Mouse (Mus musculus) NIH3T3 (cell line): Measurements from ENCODE around the gene Sirt4.
"Not testable (repeated sequence)": the region's sequence is repeated elsewhere in the genome, so short reads cannot be mapped to it uniquely, and the experiment has no call there.

Experiments used
- DNase-seq: peaks from one replicate; pipeline ENCODE4 v3.0.0-alpha.2; 2012; ENCODE audit warnings: low read depth

Gene Sirt4

DNA sequence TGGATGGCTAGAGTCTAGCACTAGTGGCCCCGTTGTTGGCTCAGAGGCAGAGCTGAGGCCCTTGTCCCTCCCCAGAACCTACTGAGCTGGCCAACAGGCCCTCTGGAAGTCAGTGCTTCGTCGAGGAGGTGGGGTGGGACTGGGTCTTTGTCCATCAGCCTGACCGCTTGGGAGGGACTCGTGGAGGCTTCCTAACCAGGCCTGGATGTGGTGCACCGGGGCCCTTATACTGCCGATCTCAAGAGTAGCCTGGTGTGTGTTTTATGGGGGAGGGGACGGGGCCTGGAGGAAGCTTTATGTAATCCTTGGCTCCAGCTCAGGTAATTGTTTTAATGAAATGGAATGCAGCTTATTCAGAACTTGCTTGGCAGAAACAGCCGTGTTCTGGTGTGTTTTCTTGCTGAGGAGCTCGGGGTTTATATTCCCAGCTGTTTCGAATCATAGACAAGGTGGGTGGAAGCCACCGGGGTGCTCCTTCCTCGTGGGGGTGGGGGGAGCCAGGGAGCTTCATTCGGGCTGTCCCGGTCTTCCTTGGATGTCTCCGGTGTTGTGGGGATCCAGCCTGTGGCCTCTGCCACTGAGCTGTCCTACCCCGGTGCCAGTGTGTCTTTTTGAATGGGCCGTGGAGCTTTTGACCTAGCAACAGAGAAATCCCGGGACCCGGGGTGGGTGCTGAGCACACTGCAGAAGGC, 30.5 kb upstream of the Sirt4 start:
- DNase-seq: peak; percentile 92

DNA sequence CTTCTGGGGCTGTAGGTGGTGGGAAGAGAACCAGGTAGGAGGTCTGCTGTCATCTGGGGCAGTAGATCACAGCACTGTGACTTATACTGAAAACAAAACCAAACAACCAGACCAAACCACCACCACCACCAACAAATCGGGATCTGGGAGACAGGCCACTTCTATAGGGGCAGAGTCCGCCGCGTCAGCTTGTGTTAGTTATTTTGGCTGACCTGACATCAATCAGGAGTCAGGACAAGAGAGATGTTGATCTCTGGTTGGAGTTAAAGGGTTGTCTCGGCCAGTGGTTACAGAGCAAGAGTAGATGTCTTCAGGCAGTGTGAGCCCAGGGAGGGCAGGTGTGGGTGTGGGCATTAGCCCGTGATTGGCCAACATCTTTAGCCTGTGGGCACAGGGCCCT, 29.8 kb upstream of the Sirt4 start:
- DNase-seq: no peak

DNA sequence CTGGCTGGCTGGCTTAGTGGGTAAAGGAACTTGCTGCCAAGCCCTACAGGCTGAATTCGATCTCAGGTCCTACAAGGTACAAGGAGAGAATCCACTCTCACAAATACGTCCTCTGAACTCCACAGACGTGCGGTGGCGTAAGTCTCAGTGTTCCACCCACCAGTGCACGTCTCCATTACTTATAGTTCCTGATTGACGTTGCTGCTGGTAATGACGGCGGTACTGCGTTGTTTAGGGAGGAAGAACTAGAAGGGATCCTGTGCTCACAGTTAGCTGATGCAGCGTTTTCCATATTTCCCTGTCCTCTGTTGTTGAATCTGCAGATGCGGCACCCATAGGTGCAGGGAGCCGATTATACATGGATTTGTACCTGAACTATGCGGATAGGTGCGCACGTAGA, 29.2 kb upstream of the Sirt4 start:
- no peak for DNase-seq

DNA sequence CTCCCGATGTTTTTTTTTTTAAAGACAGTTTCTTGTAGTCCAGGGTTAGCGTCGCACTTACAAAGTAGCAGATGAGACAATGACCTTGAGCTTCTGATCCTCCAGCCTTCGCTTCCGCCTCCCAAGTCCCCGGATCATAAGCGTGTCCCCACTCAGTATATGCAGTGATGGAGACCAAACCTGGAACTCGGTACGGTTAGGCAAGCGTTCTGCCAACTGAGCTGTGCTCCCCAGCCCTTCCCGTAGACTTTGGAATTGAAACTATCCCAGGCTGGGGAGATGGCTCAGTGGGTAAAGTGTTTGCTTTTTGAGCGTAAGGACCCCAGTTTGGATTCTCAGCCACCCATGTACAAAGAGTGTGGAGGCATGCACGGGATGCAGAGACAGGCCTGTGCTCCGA, 28.7 kb upstream of the Sirt4 start:
- no peak for DNase-seq

DNA sequence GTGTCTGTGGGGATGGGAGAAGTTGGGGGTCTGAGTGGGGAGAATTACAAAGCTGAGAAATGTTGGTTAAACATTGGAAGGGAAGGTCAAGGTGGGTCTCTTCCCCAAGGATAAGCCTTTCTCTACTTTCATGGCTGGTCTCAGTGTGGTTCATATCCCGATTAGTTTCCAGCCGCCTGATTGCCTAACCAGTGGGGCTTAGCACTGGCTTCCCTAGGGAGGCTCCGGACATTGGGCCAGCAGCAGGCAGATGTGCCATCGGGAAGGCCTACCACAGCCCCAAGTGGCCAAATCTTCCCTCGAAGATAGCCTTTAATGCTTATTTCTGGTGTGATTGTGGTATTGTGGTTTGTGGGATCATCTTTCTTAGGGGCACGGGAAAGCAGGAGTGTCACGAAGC, 27.9 kb upstream of the Sirt4 start:
- DNase-seq: no peak

DNA sequence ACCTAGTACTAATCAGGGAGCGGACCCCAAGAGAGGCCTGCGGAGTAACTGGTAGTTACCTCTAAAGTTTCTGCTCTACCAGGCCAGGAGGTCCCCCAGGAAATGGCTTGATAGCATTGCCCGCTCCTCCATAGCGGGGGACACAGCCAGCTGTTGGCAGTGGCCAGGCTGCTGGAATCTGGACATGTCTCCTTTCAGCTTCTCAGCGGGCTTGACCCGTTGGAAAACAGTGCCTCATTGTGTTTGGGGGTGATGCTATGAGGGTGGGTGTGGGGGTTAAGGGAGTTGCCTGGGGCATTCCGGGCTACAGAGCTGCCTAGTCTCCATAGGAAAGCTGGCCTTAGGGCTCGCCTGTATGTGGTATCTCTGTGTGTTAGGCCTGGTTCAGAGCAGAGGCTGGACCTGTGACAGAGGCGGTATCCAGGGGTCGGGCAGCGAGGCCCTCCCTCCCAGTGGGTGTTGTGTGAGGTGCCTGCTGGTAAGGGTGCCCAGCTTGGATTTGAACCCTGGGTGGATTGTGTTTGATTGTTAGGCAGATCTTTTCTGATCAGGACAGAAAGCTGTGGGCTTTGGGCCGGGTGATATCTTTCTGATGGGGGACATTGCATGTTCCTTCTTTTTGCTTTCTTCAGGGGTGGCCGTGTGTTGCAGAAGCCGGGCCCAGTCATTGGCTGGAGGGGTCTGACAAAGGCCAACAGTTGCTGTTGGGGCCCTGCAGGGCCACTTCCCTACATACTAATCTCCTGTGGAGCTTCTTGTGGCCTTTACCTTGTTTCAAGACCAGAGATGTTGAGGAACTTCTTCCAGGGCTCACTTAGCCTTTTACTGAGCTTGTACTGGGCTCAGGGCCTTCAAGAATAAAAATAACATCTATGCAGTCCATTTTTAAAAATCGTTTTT, 25.5 kb upstream of the Sirt4 start:
- DNase-seq: peak; percentile 42

DNA sequence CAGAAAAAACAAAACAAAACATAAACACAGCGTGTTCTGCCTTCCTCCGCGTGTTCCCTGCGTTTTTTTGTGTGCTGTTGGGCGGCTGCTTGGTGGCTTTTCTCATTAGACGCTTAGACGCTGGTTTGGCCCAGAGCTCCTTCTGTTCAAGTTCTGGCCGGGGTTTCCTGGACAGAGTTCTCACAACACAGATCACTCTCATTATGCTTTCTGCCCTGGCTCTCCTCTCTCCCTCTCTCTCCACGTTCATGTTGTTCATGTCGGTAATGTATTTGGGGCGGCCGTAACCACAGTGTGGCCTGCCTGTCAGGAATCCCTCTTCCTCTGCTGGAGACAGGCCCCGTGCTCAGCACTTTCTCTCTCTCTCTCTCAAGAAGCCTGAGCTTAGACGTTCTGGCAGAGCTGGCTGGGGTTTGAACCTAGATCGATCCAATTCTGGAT, 24.8 kb upstream of the Sirt4 start:
- peak; percentile 30 for DNase-seq

DNA sequence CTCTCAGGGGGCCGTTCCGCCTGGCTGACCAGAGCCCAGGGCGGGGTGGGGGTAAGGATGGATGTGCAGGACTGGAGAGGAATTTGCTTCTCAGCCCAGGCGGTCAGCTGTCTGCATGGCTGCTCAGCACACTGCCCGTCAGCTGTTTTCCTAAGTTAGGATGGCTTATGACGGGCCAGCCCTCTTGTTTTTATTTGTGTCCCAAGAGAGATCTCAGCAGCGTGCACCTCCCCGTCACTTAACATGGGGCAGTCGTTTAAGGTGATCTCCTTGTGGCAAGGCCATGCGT, 24.3 kb upstream of the Sirt4 start:
- DNase-seq: peak; percentile 61

DNA sequence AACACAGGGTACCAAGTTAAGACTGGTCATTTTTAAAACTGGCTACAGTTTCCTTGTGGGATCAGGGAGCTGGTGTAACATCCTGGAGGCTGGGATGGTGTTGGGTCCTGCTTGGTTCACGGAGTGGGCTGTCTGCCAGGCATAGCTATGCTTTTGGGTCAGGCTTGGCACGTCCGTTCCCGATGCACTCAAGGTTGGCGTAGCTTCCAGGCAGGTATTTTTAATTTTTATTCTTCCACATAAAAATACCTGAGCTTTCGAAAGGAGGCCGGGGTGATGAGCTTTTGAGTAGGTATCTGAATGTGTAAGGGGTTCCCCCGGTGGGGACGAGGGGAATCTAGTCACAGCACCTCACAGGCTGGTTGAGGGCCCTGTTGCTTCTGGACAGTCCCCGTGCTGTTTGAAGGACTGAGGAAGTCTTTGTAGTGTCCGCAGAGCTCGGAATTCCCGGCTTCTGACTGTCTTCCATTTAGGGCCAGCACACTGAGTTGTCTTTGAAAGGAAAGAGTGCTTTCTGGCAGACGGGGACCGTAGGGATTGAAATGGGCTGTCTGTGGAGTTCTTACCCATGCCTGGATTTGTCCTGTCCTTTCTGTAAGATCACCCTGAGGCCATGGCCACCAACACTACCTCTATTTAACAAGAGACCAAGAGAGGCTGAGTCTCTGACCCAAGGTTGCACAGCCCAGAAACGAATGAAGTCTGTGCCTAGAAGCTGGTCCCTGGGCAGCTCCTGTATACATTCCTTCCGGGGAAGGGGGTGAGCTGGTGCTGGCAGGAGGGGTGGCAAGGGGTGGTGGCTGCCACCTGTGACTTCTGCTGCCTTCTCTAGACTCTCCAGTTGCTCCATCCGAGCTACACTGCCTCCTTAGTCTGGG, 23.7 kb upstream of the Sirt4 start:
- peak; percentile 74 for DNase-seq

DNA sequence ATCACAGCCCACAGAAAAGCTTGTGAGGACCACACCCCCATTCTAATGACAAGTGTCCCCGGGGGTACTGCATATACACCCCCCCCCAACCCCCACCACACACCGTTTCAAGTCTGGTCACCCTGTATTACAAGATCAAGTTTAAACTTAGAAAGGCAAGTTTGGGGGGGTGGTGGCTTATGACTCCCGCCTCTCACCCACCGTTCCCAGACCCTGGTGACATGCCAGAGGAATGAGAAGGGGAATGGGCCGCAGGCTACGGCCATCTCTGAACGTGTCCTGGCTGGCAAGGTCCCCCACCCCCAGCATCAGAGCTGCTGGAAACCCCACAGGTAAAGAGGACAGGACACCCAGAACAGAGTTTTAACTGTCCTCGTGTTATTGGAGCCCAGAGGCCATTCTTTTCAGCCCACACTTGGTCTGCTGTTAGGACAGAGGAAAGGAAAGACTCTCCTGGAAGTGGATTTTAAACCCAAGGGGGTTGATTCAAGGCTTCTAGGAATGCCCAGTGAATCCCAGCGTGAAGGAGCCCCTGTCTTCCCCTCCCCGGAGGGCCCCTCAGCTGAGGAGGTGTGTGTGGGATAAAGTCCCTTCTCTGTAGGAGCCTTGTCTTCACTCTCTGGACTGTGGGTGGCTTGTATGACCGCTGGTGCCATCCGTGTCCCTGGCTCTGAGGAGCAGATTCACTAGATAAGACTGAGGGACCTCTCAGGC, 22.9 kb upstream of the Sirt4 start:
- DNase-seq: peak; percentile 19

DNA sequence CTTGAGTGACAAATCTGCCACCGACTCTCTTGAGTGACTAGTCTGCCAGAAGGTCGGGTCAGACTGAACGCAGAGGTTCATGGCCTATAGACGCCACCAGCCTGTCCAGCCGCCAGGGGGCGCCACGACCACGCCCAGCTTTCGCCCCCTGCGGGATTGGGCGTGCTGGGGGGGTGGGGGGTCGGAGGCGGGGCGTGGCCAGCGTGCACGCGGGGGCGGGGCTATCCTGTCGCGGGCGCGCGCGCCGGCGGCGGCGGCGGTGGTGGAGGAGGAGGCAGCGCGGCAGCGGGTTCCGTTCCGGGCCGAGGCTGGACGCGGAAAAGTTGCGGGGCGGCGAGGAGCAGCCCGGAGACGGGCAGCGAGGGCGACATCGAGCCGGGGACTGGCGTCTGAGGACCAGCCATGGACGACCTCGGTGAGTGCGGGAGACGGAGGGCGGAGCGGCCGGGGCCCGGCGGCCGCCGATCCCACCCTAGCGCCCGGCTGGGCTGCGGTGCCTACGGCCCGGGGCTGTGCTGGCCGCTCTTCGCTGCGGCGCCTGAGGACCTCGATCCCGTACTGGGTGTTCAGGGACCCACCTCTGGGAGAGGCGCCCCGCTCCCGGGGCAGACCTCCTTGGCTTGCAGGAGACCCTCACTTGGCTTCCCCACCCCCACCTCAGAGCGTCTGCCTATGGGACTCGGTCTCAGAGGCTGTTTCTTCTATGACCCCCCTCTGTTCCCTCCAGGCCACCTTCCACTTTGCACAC, 22.1 kb upstream of the Sirt4 start, which contains the start of gene Pxn:
Pxn (plus strand) TSS at position 223 of the 748 bp plus-strand sequence.
- peak; percentile 96 for DNase-seq

DNA sequence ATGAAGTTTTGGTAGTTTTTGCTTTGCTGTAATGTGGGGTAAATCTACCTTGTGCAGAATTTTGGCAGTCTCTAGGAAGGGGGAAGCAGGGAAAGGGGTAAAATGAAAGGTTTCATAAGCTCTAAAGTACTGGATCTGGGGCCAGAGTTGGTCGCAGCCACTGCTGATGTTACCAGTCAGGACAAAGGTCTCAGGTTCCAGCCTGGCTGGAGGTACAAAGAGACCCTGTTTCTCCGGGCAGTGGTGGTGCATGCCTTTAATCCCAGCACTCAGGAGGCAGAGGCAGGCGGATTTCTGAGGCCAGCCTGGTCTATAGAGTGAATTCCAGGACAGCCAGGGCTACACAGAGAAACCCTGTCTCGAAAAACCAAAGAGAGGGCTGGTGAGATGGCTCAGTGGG, 21.1 kb upstream of the Sirt4 start:
- not testable (repeated sequence) for DNase-seq

DNA sequence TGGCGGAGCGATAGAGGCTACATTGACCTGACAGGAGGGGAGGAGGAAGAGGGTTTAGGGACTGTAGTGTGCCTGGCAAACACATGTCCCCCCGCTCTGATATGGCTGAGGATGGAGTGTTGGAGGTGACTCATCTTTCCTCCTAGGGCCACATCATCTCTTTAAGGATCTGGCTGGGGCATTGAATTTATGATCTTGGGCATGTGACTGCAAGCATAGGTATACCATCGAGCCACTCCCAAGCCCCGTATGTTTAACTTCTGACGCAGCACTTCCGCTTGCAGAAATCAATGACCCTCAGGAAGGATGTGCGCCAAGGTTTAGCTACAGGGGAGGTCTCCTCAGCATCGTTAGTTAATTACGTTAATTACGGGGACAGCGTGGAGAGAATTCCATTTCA, 18.5 kb upstream of the Sirt4 start:
- no peak for DNase-seq

DNA sequence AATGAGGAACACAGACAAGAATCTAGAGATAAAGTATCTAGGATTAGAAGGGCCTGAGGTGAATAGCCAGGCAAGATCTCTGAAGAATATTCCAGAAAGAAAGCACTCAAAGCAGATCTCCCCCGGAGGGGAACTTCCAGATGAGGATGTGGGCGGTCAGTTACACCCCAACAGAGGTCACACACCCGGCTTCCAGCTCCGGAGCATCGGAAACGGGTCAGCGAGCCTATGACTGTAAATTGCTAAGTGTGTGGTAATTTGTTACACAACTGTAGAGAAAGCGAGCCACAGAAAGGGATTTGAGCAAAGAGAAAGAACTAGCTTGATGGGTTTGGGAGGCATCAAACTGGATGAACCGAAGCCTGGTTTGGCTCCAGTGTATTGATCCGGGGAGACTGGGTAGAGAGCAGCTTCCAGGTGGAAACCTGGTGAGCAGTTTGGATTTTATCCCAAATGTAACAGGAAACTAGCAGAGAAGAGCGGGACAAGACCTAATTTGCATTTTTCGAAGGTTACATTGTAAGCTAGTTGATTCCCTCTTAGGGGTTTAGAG, 15.9 kb upstream of the Sirt4 start:
- DNase-seq: peak; percentile 65

DNA sequence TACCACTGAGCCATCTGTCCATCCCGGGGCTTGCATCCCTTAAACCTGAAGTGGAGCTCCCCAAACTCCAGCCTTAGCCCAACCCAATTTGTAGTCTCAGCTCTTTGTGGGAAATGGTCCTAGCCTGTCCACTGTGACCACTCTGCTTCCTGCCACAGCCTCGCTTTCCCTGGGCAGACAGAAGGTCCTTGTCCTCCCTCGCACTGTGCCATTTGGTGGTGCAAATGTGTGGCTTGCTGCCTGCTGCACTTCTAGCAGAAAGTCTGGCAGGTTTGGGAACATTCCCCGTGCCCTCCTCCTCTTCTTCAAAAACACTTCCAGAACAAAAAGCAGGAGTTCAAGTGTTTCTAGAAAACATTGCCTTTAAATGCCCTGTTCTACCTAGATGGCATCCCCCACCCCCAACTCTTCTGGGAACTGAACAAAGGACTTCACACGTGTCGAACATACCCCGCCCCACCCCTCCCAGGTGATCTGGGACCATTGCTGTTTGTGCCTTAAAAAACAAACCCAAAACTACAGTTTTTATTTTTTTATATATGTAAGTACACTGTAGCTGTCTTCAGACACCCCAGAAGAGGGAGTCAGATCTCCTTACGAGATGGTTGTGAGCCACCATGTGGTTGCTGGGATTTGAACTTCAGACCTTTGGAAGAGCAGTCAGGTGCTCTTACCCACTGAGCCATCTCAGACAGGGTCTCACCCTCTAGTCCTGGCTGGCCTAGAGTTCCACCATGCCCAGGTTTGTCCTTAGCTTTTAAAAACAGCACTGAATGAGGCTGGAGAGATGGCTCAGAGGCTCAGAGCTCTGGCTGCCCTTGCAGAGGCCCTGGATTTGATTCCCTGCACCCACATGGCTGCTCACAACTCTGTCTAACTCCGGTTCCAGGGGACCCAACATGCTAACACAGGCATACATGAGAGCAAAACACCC, 14.0 kb upstream of the Sirt4 start:
- no peak for DNase-seq

DNA sequence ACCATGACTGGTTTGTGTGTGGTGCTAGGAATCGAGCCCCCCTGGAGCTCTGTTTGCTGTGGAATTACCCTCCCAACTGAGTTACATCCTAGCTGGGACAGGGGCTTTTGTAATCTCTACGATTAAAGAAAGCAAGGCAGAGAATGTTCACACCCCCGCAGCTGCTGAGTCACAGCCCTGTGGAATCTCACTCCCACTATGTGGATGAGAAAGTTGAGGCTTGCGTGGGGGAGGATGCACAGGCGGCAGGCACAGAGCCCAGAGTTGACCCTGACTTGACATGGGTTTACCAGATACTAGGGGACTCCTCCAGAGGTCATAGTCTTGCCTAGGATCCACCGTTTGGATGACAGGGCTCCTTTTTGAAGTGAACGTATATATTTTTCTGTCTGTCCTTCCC, 12.5 kb upstream of the Sirt4 start:
- peak; percentile 39 for DNase-seq

DNA sequence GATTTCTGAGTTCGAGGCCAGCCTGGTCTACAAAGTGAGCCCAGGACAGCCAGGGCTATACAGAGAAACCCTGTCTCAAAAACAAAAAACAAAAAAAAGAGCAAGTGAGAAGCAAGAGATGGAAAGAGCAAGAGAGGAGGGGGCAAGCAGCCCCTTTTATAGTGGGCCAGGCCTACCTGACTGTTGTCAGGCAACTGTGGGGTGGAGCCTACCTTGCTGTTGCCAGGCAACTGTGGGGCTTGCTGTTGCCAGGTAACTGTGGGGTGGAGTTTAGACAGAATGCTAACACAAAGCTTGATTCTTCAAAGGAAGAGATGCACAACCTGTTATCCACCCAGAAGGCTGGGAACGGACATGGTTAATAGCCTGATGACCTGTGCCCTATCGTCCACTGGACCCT, 11.1 kb upstream of the Sirt4 start:
- DNase-seq: not testable (repeated sequence)

DNA sequence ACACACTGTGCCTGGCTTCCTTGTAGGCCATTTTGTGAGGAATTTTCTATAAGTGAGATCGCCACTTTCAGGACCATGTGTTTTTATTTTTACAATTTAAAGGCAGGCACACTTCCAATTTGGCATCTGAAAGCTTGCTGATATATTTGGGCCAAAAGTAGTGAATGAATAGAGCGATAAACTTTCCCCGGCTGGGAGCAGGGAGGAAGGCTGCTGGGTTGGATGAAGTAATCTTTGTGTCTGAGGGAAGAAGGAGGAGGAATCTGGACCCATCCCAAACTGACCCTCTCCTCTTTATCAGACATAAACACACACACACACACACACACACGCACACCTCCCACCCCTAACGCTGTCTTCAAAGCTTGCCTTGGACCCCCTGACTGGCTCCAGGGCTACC, 8.9 kb upstream of the Sirt4 start:
- peak; percentile 95 for DNase-seq

DNA sequence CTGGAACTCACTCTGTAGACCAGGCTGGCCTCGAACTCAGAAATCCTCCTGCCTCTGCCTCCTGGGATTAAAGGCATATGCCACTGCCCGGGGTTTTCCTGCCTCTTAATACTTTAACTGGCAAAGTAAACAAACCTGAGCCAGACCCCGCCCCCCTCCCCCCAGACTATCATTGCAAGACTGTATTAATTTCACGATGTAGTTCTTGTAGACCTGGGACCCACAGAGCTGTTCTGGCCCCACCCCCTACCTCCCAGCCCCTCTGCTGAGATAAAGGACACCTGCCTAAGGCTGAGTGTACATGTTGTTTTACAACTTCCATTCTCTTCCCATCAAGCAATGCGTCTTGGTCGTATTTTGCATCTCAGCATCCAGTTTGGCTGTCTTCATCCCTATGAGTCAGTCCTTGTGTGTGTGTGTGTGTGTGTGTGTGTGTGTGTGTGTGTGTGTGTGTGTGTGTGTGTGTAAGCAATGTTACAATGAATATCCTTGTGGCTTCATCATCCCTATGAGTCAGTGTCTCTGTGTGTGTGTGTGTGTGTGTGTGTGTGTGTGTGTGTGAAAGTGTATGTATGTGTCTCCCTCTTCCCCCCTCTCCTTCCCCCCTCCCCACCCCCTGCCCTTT, 8.3 kb upstream of the Sirt4 start:
- DNase-seq: peak; percentile 85
